Mouse (Mus musculus) adrenal gland, postnatal 25 days (tissue): ENCODE results near the gene Tjp2. TPM values are rescaled to one million over a fixed set of nuclear protein-coding genes. Genes with fewer than 3 reads are reported as not detected.

Experiments used
- DNase-seq: peaks from one replicate; pipeline ENCODE4 v3.0.0; 2021; ENCODE audit warnings: mixed read lengths
- total RNA-seq: library from RNA; stranded (reverse); gene quantifications from 2 replicates; pipeline ENCODE4 v1.2.3, GENCODE M21; 2021

The Tjp2 gene
- total RNA-seq, 1 experiment from 2014 or later: 8.9 TPM

- DNase-seq: no peak
Measured at GRCm38 (mm10) chr19:24178086-24178485, 46.7 kb downstream of the Tjp2 start.

- no peak for DNase-seq
Measured at GRCm38 (mm10) chr19:24176692-24177091, 48.1 kb downstream of the Tjp2 start.

- peak; percentile 32 for DNase-seq
Measured at GRCm38 (mm10) chr19:24174896-24175295, 49.9 kb downstream of the Tjp2 start.

- DNase-seq: peak; percentile 96
Measured at GRCm38 (mm10) chr19:24173608-24174523, 51.0 kb downstream of the Tjp2 start.

DNA sequence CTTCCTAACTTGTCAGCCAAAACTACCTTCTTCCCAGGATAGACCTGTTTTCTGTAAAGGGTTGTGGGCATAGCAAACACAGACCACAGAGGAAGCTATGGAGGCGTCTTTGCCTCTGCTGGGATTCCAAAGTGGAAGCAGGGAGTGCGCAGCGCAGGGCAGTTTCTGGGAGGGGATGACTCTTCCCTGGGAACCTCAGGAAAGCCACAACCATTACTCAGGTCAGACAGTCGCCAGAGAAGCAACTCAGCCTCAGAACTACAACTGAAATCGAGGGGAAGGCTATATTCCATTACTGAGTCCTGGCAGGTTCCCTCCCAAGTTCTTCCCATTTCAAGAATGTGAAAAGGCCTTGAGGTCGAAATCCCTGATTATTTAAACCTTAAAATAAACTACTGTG, 51.8 kb downstream of the Tjp2 start:
- no peak for DNase-seq

DNA sequence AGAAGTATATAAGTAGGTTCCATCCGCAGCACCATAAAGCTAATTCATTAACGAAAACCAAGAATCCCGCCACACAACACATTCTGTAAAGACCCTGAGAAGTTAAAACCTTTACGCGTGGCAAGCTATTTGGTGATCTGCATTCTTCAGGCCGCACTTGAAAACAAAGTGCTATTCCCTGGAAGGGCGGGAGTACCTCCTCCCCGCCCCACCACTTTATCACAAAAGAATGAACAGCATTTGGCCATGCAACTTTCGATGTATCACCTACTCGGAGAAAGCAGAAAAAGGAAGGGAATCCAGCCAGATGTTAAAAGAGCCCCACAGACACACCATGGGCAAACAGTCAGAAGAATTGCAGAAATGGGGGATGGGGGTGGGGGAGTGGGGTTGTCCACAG, 56.3 kb downstream of the Tjp2 start:
- DNase-seq: no peak

GRCm38 (mm10) chr19:24166516-24167091, 58.2 kb downstream of the Tjp2 start:
- DNase-seq: peak; percentile 56

DNA sequence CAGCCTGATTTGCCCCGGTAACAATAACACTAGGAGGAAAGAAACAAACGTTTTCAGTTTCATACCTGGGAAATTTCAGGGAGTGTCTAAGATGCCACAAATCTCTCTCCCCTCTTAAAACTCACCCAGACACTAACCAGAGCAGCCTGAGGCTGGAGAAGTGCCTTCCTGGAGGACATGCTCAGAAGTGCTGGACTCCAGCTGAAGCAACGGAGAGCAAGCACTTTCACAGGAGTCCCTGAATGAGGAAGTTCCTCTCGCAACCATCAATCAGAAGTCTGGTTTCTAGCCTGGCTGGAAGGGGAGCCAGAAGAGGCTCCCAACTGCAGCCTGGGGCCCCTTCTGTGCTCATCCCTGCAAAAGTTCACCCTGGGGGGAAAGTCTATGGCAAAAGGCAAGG, 60.9 kb downstream of the Tjp2 start:
- no peak for DNase-seq

- no peak for DNase-seq
Measured at GRCm38 (mm10) chr19:24160460-24160859, 64.4 kb downstream of the Tjp2 start.

GRCm38 (mm10) chr19:24159751-24160150, 65.1 kb downstream of the Tjp2 start:
- no peak for DNase-seq

- DNase-seq: no peak
Measured at GRCm38 (mm10) chr19:24159334-24159733, 65.5 kb downstream of the Tjp2 start.

- no peak for DNase-seq
Measured at GRCm38 (mm10) chr19:24156067-24156455, 68.8 kb downstream of the Tjp2 start.

DNA sequence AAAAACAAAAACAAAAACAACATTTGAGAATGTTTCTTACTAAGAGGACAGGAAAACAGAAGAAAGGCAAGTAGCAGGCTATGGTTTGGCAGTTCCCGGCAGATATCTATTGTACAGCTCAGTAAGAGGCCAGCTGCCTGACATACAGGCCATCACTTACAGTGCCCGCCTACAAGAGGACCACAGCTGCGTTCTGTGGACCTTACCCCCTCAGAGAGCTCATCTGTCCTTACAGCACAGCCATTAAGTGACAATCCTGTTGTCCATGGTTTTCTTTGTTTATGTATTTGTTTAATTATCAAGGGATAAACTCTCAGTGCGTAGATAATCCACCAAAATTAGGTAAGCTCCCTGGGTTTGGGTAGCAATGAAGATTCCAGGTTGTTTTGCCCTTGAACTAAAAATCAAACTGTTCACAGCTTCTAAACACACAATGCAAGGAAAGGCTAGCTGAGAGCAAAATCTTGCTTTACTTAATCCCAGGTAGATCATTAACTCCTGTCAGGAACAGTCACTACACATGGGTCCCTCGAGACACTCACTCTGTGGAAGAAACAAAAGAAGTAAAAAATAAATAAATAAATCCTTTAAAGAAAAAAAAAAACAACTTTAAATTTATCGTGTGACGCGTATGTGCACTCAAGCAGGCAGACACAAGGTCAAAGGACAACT, 69.3 kb downstream of the Tjp2 start:
- DNase-seq: no peak

DNA sequence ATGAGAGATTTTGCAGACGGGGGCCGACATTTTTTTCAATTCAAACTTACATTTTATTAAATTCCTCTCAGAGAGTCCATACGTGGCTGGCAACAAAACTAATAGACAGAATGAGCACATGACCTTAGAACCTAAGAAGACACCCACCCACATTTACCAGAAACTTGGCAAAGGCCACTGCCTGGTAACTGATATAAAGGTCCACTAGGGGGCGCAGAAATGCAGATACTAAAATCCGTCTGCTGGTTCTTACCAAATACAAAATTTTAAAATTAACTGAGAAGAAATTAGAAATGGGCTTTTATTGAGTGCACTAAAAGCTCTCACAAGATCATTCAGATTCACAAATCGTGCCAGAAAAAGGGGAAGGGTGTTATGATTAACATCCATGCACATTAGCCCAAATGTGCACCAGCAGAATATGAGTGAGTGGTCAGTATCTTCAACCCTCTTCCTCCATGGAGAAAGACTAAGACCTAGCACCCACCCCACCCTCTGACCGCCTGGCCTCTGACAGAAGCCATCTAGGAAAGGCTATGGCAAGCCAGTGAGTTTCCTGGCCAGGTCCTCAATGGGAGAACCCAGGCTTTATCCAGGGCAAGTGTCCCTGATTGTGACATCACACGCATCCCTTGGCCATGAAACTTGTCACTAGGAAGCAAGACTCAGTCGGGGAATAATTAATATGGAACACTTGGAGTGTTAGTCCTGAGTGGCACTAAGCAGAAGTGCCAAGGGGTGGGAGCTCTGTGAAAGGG, 71.4 kb downstream of the Tjp2 start:
- no peak for DNase-seq

DNA sequence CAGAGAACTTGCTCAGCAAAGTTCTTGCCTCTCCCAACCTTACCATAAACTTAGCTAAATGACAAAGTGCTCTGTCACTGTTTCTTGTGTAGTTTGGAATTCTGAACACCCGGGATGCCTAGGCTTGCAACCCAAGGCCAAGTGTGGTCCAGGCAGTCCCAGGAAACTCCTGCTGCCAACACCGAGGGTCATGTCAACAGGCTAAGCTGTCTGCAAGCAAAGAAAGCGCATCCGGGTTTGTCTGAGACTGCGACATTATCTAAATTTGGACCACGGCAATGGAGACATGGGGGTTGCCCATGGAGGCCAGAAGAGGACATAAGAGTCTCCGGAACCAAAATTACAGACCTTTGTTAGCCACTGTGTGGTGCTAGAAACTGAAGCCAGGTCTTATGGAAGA, 80.8 kb downstream of the Tjp2 start:
- DNase-seq: no peak

- DNase-seq: no peak
Measured at GRCm38 (mm10) chr19:24142621-24143061, 82.2 kb downstream of the Tjp2 start.

- DNase-seq: no peak
Measured at GRCm38 (mm10) chr19:24140298-24140697, 84.5 kb downstream of the Tjp2 start.

DNA sequence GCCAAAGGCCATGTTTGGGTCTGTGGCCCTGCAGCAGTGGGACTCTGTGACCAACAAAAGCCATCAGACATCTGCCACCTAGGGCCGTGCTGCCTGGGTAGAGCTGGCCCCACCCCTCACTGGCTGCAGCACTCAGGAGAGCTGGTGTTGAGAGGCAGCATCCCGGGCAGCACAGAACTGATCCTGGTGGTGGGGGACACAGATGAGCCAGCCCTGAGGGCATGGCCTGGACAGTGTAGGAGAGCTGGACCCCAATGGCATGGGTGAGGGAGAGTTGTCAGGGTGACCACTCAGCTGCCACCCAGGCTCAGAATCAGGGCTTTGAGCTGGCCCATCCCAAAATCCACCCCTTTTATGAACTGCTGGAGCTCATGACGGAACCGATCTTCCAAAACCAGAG, 87.4 kb downstream of the Tjp2 start:
- DNase-seq: no peak

DNA sequence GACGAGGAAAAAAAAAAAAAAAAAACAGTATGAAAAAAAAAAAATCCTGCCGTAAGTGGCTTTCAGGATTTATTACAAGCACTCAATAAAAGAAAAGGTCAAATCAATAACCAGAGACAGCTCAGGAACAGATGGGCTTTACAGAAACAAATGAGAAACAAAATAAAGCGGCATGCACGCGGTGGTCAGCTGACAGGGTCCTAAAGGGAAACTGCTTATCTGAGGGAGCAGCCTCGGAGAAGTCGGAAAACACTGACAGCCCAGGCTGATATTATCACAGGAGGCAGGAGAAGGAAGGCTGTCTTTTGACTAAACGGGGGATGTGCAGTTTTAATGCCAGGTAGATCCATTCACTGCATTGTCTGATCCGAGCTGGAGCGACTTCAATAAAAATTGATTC, 89.8 kb downstream of the Tjp2 start:
- DNase-seq: no peak

GRCm38 (mm10) chr19:24134144-24134911, 90.5 kb downstream of the Tjp2 start:
- DNase-seq: no peak

- no peak for DNase-seq
Measured at GRCm38 (mm10) chr19:24123534-24124290, 101.1 kb downstream of the Tjp2 start.
